Mouse (Mus musculus): Measurements from ENCODE around the gene Ttc27. TPM values are rescaled to one million over a fixed set of nuclear protein-coding genes. Genes with fewer than 3 reads are reported as not detected.
"Not testable (repeated sequence)": the region's sequence is repeated elsewhere in the genome, so short reads cannot be mapped to it uniquely, and the experiment has no call there.

Ttc27 gene
- total and polyA plus RNA-seq, 3 experiments, result 52.9 to 92.9 (median 70.3) TPM

DNA sequence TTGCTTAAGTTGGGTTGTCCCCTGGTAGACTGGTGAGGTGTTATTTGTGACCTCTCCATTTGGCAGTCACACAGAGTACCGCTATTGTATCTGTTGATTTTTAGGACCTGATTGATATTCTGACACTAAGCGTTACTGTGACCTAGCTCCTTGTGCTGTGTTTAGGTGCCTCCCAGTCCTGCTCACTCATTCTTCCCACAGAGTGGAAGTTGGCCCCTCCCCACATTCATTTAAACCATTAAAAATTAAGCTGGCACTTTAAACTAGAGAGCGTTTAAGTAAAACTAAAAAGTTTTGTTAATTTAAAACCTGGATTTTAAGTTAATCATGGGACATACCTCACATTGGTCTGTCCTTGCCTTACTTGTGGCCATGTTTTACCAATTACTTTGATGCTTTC is 32.6 kb upstream of the Ttc27 start:
- Histone ChIP-seq H3K9me3 (replicated peaks; ENCODE audit: low read length) (no peaks in the 10 kb centered on the region), H3K9ac (ENCODE audit: insufficient read depth, low read depth) (no peak overlapping the region), H3K4me3 (replicated peaks in 1 of 3; ENCODE audit: low read depth in 2 of 3, low read length in 2 of 3, poor library complexity in 1 of 3) (no peak overlapping the region), H3K27ac (ENCODE audit: insufficient read depth, low read depth) (no peak overlapping the region), H3K36me3 (replicated peaks in 1 of 2; ENCODE audit: control insufficient read depth in 1 of 2, insufficient read depth in 1 of 2, low read length in 1 of 2) (peaks cover 15 to 65% of the 10 kb centered on the region in 2 experiments), H3K79me2 (replicated peaks; ENCODE audit: control insufficient read depth, extremely low read depth, insufficient read depth, poor library complexity, severe bottlenecking) (no peaks in the 10 kb centered on the region), H3K27me3 (replicated peaks) (no peaks in the 10 kb centered on the region), H3K4me1 (ENCODE audit: control insufficient read depth in 1 of 2, insufficient read depth in 2 of 2) (no peaks in the 10 kb centered on the region), H3K4me2 (ENCODE audit: insufficient read depth, low read depth, poor library complexity, severe bottlenecking) (no peak overlapping the region)
- TF ChIP-seq POLR2A (IDR thresholded peaks at IDR 0.05; ENCODE audit: low read depth, low read length) (no peak), ZNF384 (IDR thresholded peaks at IDR 0.05; ENCODE audit: low read depth, low read length) (no peak), CHD1 (IDR thresholded peaks at IDR 0.05; ENCODE audit: low read depth, low read length) (no peak), ELF1 (IDR thresholded peaks at IDR 0.05; ENCODE audit: low read depth, low read length) (no peak)
- dilution Hi-C loops (cut with MboI; ENCODE audit: extremely low pct_ligation_motif_present, extremely low pct_unique_long_range_greater_than_20kb, low sequenced_read_pairs), result no loop called here
- in situ Hi-C loops (cut with MboI; ENCODE audit: low pct_ligation_motif_present, low pct_unique_long_range_greater_than_20kb, low sequenced_read_pairs), result no loop called here
- DNase-seq (ENCODE audit: extremely low read depth), result no peak

DNA sequence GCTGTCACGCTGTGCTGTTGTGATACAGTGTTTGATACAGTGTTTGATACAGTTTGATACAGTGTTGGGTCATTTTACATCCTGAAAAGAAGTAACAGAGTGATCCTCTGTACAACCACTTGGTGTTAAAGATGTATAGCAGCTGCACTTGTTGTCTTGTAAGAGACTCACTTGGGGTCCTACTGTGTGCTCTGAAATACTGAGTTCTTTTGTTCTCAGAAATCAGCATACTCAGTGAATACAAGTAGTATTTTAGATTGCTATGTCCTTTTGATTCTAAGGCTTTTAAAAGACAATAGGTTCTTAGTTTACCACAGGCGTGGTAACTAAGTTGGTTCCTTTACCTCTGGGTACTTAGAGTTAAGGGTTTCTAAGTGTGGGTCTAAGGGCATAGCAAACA is 29.0 kb upstream of the Ttc27 start:
- dilution Hi-C loops (cut with MboI; ENCODE audit: extremely low pct_ligation_motif_present, extremely low pct_unique_long_range_greater_than_20kb, low sequenced_read_pairs), result no loop called here
- no peaks in the 10 kb centered on the region for H3K79me2 ChIP-seq (replicated peaks; ENCODE audit: control insufficient read depth, extremely low read depth, insufficient read depth, poor library complexity, severe bottlenecking)
- DNase-seq (ENCODE audit: extremely low read depth), result no peak
- no peak overlapping the region for H3K4me2 ChIP-seq (ENCODE audit: insufficient read depth, low read depth, poor library complexity, severe bottlenecking)
- no peaks in the 10 kb centered on the region for H3K9me3 ChIP-seq (replicated peaks; ENCODE audit: low read length)
- no peaks in the 10 kb centered on the region for H3K4me1 ChIP-seq (ENCODE audit: control insufficient read depth in 1 of 2, insufficient read depth in 2 of 2)
- in situ Hi-C loops (cut with MboI; ENCODE audit: low pct_ligation_motif_present, low pct_unique_long_range_greater_than_20kb, low sequenced_read_pairs), result no loop called here
- TF ChIP-seq ETS1 (conservative IDR thresholded peaks at IDR 0.05; ENCODE audit: low read depth, low read length) (no peak), EP300 (IDR thresholded peaks at IDR 0.05; ENCODE audit: low read length) (no peak), PAX5 (IDR thresholded peaks at IDR 0.05; ENCODE audit: low read length) (no peak), SIN3A (IDR thresholded peaks at IDR 0.05; ENCODE audit: low read length) (no peak), ZMIZ1 (IDR thresholded peaks at IDR 0.05; ENCODE audit: low read depth, low read length) (no peak)
- H3K4me3 ChIP-seq (replicated peaks in 1 of 3; ENCODE audit: low read depth in 2 of 3, low read length in 2 of 3, poor library complexity in 1 of 3), result no peak overlapping the region
- H3K9ac ChIP-seq (ENCODE audit: insufficient read depth, low read depth), result no peak overlapping the region
- no peaks in the 10 kb centered on the region for H3K27me3 ChIP-seq (replicated peaks)
- peaks cover 35 to 78% of the 10 kb centered on the region in 2 experiments for H3K36me3 ChIP-seq (replicated peaks in 1 of 2; ENCODE audit: control insufficient read depth in 1 of 2, insufficient read depth in 1 of 2, low read length in 1 of 2)
- no peak overlapping the region for H3K27ac ChIP-seq (ENCODE audit: insufficient read depth, low read depth)

DNA sequence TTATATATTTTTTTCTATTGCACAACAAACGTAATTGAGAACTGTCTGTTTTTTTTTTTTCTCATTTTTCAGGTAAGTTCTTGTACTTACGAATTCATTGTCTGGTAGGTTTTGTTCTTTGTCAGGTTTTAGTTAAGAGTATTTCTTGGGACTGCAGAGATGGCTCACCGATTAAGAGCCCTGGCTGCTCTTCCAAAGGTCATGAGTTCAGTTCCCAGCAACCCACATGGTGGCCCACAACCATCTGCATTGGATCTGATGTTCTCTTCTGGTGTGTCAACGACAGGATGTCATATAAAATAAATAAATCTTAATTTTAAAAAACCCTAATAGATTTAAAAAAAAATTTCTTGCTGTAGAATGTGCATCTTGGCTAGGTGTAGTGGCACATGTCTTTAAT is 28.1 kb upstream of the Ttc27 start:
- in situ Hi-C loops (cut with MboI; ENCODE audit: low pct_ligation_motif_present, low pct_unique_long_range_greater_than_20kb, low sequenced_read_pairs), result no loop called here

DNA sequence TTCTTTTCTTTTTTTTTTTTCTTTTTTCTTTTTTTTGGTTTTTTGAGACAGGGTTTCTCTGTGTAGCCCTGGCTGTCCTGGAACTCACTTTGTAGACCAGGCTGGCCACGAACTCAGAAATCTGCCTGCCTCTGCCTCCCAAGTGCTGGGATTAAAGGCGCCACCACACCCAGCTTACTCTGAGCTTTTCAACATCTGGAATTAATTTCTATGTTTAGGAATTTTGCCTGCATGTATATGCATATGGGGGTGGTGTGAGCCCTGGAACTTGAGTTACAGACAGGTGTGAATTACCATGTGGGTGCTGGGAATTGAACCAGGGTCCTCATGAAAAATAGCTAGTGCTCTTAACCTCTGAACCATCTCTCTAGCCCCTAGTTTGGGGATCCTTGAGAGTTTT is 15.9 kb upstream of the Ttc27 start:
- H3K9me3 ChIP-seq (replicated peaks; ENCODE audit: low read length); H3K4me1 ChIP-seq (ENCODE audit: control insufficient read depth in 1 of 2, insufficient read depth in 2 of 2); H3K27ac ChIP-seq (ENCODE audit: insufficient read depth, low read depth); H3K27me3 ChIP-seq (replicated peaks); H3K9ac ChIP-seq (ENCODE audit: insufficient read depth, low read depth); H3K4me3 ChIP-seq (replicated peaks in 1 of 3; ENCODE audit: low read depth in 2 of 3, low read length in 2 of 3, poor library complexity in 1 of 3); H3K79me2 ChIP-seq (replicated peaks; ENCODE audit: control insufficient read depth, extremely low read depth, insufficient read depth, poor library complexity, severe bottlenecking); H3K4me2 ChIP-seq (ENCODE audit: insufficient read depth, low read depth, poor library complexity, severe bottlenecking); DNase-seq (ENCODE audit: extremely low read depth); in situ Hi-C loops (cut with MboI; ENCODE audit: low pct_ligation_motif_present, low pct_unique_long_range_greater_than_20kb, low sequenced_read_pairs); dilution Hi-C loops (cut with MboI; ENCODE audit: extremely low pct_ligation_motif_present, extremely low pct_unique_long_range_greater_than_20kb, low sequenced_read_pairs): not testable (repeated sequence)
- H3K36me3 ChIP-seq (replicated peaks in 1 of 2; ENCODE audit: control insufficient read depth in 1 of 2, insufficient read depth in 1 of 2, low read length in 1 of 2), result peaks cover 47 to 76% of the 10 kb centered on the region in 2 experiments

More for the DNA sequence above, 28.1 kb upstream of the Ttc27 start:
- peaks cover 32 to 77% of the 10 kb centered on the region in 2 experiments for H3K36me3 ChIP-seq (replicated peaks in 1 of 2; ENCODE audit: control insufficient read depth in 1 of 2, insufficient read depth in 1 of 2, low read length in 1 of 2)
- H3K79me2 ChIP-seq (replicated peaks; ENCODE audit: control insufficient read depth, extremely low read depth, insufficient read depth, poor library complexity, severe bottlenecking), result no peaks in the 10 kb centered on the region
- H3K27me3 ChIP-seq (replicated peaks), result no peaks in the 10 kb centered on the region
- no peak overlapping the region for H3K27ac ChIP-seq (ENCODE audit: insufficient read depth, low read depth)
- H3K9ac ChIP-seq (ENCODE audit: insufficient read depth, low read depth), result no peak overlapping the region
- dilution Hi-C loops (cut with MboI; ENCODE audit: extremely low pct_ligation_motif_present, extremely low pct_unique_long_range_greater_than_20kb, low sequenced_read_pairs), result no loop called here
- no peak overlapping the region for H3K4me3 ChIP-seq (replicated peaks in 1 of 3; ENCODE audit: low read depth in 2 of 3, low read length in 2 of 3, poor library complexity in 1 of 3)
- TF ChIP-seq SIN3A (IDR thresholded peaks at IDR 0.05; ENCODE audit: low read length) (no peak), SMC3 (IDR thresholded peaks at IDR 0.05; ENCODE audit: low read depth, low read length) (no peak), USF2 (conservative IDR thresholded peaks at IDR 0.05; ENCODE audit: low read depth, low read length) (no peak), ELF1 (IDR thresholded peaks at IDR 0.05; ENCODE audit: low read depth, low read length) (no peak), KAT2A (IDR thresholded peaks at IDR 0.05; ENCODE audit: insufficient replicate concordance, low read length) (no peak), CHD1 (IDR thresholded peaks at IDR 0.05; ENCODE audit: low read depth, low read length) (no peak)
- H3K4me1 ChIP-seq (ENCODE audit: control insufficient read depth in 1 of 2, insufficient read depth in 2 of 2), result no peaks in the 10 kb centered on the region
- no peak overlapping the region for H3K4me2 ChIP-seq (ENCODE audit: insufficient read depth, low read depth, poor library complexity, severe bottlenecking)
- H3K9me3 ChIP-seq (replicated peaks; ENCODE audit: low read length), result no peaks in the 10 kb centered on the region
- DNase-seq (ENCODE audit: extremely low read depth), result no peak

Data from CH12.LX (cell line).